Mouse (Mus musculus): ENCODE measurements around the gene Lats2. TPM values are rescaled to one million over a fixed set of nuclear protein-coding genes. Genes with fewer than 3 reads are reported as not detected.

Lats2 gene
- total and polyA plus RNA-seq, 3 experiments: 1.1 to 4.0 (median 1.5) TPM

GRCm38 (mm10) chr14:57646155-57646554 is 112.0 kb downstream of the Lats2 start:
- Histone ChIP-seq H3K36me3 (replicated peaks in 1 of 2; ENCODE audit: control insufficient read depth in 1 of 2, insufficient read depth in 1 of 2, low read length in 1 of 2) (peaks cover 8 to 65% of the 10 kb centered on the region in 2 experiments), H3K9ac (ENCODE audit: insufficient read depth, low read depth) (no peak overlapping the region), H3K9me3 (replicated peaks; ENCODE audit: low read length) (no peaks in the 10 kb centered on the region), H3K4me2 (ENCODE audit: insufficient read depth, low read depth, poor library complexity, severe bottlenecking) (no peak overlapping the region), H3K27ac (ENCODE audit: insufficient read depth, low read depth) (no peak overlapping the region), H3K27me3 (replicated peaks) (no peaks in the 10 kb centered on the region), H3K79me2 (replicated peaks; ENCODE audit: control insufficient read depth, extremely low read depth, insufficient read depth, poor library complexity, severe bottlenecking) (peaks cover 41% of the 10 kb centered on the region), H3K4me3 (replicated peaks in 1 of 3; ENCODE audit: low read depth in 2 of 3, low read length in 2 of 3, poor library complexity in 1 of 3) (no peak overlapping the region), H3K4me1 (ENCODE audit: control insufficient read depth in 1 of 2, insufficient read depth in 2 of 2) (peaks cover 2 to 20% of the 10 kb centered on the region in 2 experiments; a peak in 3 of 4 replicates)
- no peak for TF ChIP-seq SIN3A (IDR thresholded peaks at IDR 0.05; ENCODE audit: low read length)
- no peak for TF ChIP-seq CTCF (conservative IDR thresholded peaks at IDR 0.05 in 1 of 2, IDR thresholded peaks at IDR 0.05 in 1 of 2; ENCODE audit: low read depth in 2 of 2, low read length in 2 of 2)
- no peak for TF ChIP-seq TCF12 (IDR thresholded peaks at IDR 0.05; ENCODE audit: low read depth, low read length)
- TF ChIP-seq NELFE (IDR thresholded peaks at IDR 0.05; ENCODE audit: low read depth, low read length): no peak
- no peak for TF ChIP-seq CHD2 (IDR thresholded peaks at IDR 0.05; ENCODE audit: low read length)
- no peak for TF ChIP-seq MAFK (IDR thresholded peaks at IDR 0.05; ENCODE audit: insufficient replicate concordance, low read length)
- TF ChIP-seq IRF4 (IDR thresholded peaks at IDR 0.05; ENCODE audit: low read depth, low read length): no peak
- no peak for TF ChIP-seq RCOR1 (conservative IDR thresholded peaks at IDR 0.05; ENCODE audit: low read depth, low read length)
- no peak for TF ChIP-seq ELF1 (IDR thresholded peaks at IDR 0.05; ENCODE audit: low read depth, low read length)
- TF ChIP-seq POLR2AphosphoS2 (IDR thresholded peaks at IDR 0.05; ENCODE audit: low read depth, low read length): no peak
- no peak for DNase-seq (ENCODE audit: extremely low read depth)
- in situ Hi-C loops (cut with MboI; ENCODE audit: low pct_ligation_motif_present, low pct_unique_long_range_greater_than_20kb, low sequenced_read_pairs) (no loop called here), dilution Hi-C loops (cut with MboI; ENCODE audit: extremely low pct_ligation_motif_present, extremely low pct_unique_long_range_greater_than_20kb, low sequenced_read_pairs) (no loop called here)

Other genes starting within 250 kb of the Lats2 start
- gene Il17d, start 233.6 kb downstream of the Lats2 start, total RNA-seq (2012; rRNA removed): 0.08 and 0.21 TPM in 2 replicates
- not detected in 2 replicates for gene Il17d, start 233.6 kb downstream of the Lats2 start, total RNA-seq (2014; rRNA removed)
- gene Il17d, start 233.6 kb downstream of the Lats2 start, polyA plus RNA-seq (2012; ENCODE audit: insufficient read length, low read depth): not detected in 2 replicates
- gene Eef1akmt1, start 186.8 kb downstream of the Lats2 start, total RNA-seq (2012; rRNA removed): 52.2 and 69.5 TPM in 2 replicates
- 105 and 110 TPM in 2 replicates for gene Eef1akmt1, start 186.8 kb downstream of the Lats2 start, total RNA-seq (2014; rRNA removed)
- 74.5 and 81.2 TPM in 2 replicates for gene Eef1akmt1, start 186.8 kb downstream of the Lats2 start, polyA plus RNA-seq (2012; ENCODE audit: insufficient read length, low read depth)
- 30.2 and 41.0 TPM in 2 replicates for gene Xpo4, start 93.0 kb downstream of the Lats2 start, total RNA-seq (2012; rRNA removed)
- gene Xpo4, start 93.0 kb downstream of the Lats2 start, total RNA-seq (2014; rRNA removed): 47.3 and 57.8 TPM in 2 replicates
- 36.3 and 43.0 TPM in 2 replicates for gene Xpo4, start 93.0 kb downstream of the Lats2 start, polyA plus RNA-seq (2012; ENCODE audit: insufficient read length, low read depth)
- gene Gm49361, start 12.3 kb downstream of the Lats2 start, total RNA-seq (2012; rRNA removed): not detected in 2 replicates
- gene Gm49361, start 12.3 kb downstream of the Lats2 start, total RNA-seq (2014; rRNA removed): not detected in 2 replicates
- gene Gm49361, start 12.3 kb downstream of the Lats2 start, polyA plus RNA-seq (2012; ENCODE audit: insufficient read length, low read depth): not detected in 2 replicates
- gene Sap18, start 39.8 kb upstream of the Lats2 start, total RNA-seq (2012; rRNA removed): 173 and 243 TPM in 2 replicates
- gene Sap18, start 39.8 kb upstream of the Lats2 start, total RNA-seq (2014; rRNA removed): 33.9 and 49.0 TPM in 2 replicates
- 8.3 and 8.8 TPM in 2 replicates for gene Sap18, start 39.8 kb upstream of the Lats2 start, polyA plus RNA-seq (2012; ENCODE audit: insufficient read length, low read depth)
- gene Ska3, start 67.8 kb upstream of the Lats2 start, total RNA-seq (2012; rRNA removed): 14.7 and 17.6 TPM in 2 replicates
- gene Ska3, start 67.8 kb upstream of the Lats2 start, total RNA-seq (2014; rRNA removed): 40.2 and 45.5 TPM in 2 replicates
- gene Ska3, start 67.8 kb upstream of the Lats2 start, polyA plus RNA-seq (2012; ENCODE audit: insufficient read length, low read depth): 35.3 and 46.3 TPM in 2 replicates
- 183 and 184 TPM in 2 replicates for gene Mrpl57, start 67.8 kb upstream of the Lats2 start, total RNA-seq (2012; rRNA removed)
- gene Mrpl57, start 67.8 kb upstream of the Lats2 start, total RNA-seq (2014; rRNA removed): 112 and 123 TPM in 2 replicates
- 170 and 176 TPM in 2 replicates for gene Mrpl57, start 67.8 kb upstream of the Lats2 start, polyA plus RNA-seq (2012; ENCODE audit: insufficient read length, low read depth)
- 9.4 and 10.4 TPM in 2 replicates for gene Zdhhc20, start 131.9 kb upstream of the Lats2 start, total RNA-seq (2012; rRNA removed)
- 27.4 and 36.1 TPM in 2 replicates for gene Zdhhc20, start 131.9 kb upstream of the Lats2 start, total RNA-seq (2014; rRNA removed)
- gene Zdhhc20, start 131.9 kb upstream of the Lats2 start, polyA plus RNA-seq (2012; ENCODE audit: insufficient read length, low read depth): 28.7 and 41.3 TPM in 2 replicates
- gene Micu2, start 240.9 kb upstream of the Lats2 start, total RNA-seq (2012; rRNA removed): 39.8 and 41.4 TPM in 2 replicates
- 62.5 and 71.6 TPM in 2 replicates for gene Micu2, start 240.9 kb upstream of the Lats2 start, total RNA-seq (2014; rRNA removed)
- 52.7 and 64.4 TPM in 2 replicates for gene Micu2, start 240.9 kb upstream of the Lats2 start, polyA plus RNA-seq (2012; ENCODE audit: insufficient read length, low read depth)

All from CH12.LX (cell line).